Mouse (Mus musculus) activated CD4-positive, CD25-positive, alpha-beta regulatory T cell, adult 9 weeks (primary cell): ENCODE measurements around the gene 4931406P16Rik. TPM values are rescaled to one million over a fixed set of nuclear protein-coding genes. Genes with fewer than 3 reads are reported as not detected.

Source experiments
- polyA plus RNA-seq: library from polyadenylated mRNA; unstranded; fragments of 100-300 nt; shearing (Covaris generic); gene quantifications from one replicate; pipeline ENCODE4 v1.2.1, GENCODE M21; 2017

Gene 4931406P16Rik
- 36.6 TPM for polyA plus RNA-seq

DNA sequence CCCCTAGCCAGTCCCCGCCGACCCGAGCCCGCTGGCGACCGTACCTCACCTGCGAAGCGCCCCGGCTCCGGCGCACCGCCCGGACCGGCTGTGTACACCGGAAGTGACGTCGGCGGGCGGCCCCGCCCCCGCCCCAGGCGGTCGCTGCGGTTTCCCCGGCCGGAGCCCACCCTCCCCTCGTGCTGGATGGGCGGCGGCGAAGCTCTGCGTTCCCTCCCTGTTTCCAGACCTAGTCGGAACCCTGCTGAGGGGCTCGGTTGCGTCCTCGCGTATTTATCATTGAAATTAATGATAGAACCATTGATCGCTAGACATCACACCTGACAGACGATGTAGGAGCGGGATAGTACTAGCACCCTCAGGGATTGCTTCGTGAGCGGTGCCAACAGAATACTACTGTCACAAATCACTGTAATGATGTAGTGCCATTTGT, at the start of gene 4931406P16Rik:
TSS of gene 4931406P16Rik (minus strand) at position 109 of the 433 bp plus-strand sequence.

DNA sequence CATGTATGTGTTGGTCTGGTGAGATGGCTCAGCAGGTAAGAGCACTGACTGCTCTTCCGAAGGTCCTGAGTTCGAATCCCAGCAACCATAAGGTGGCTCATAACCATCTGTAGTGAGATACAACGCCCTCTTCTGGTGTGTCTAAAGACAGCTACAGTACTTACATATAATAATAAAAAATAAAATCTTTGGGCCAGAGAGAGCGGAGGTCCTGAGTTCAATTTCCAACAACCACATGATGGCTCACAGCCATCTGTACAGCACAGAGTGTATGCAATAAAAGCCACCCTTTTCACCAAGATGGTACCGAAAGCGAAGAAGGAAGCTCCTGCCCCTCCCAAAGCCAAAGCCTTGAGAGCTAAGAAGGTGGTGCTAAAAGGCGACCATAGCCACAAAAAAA, 62.6 kb downstream of the 4931406P16Rik start, which contains the start of gene Gm6096:
TSS of gene Gm6096 (plus strand) at position 301 of the 400 bp plus-strand sequence.

DNA sequence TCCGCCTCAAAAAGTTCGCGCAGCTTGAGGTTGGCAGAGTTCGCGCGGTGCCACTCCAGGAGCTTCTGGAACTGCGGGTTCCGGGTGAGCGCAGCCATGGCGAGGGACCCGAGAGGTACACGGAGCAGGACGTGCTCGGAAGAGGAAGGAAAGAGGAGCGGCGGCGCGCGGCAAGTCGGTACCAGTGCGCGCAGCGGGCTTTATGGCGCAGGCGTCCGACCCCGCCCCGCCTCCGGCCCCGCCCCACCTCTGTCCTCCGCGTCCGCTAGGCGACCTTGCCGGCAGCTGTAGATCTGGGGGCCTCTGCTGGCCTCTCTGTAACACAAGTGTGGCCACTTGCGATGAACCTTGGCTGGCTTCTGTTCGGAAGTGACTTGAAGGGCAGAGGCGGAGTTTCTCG, 83.2 kb downstream of the 4931406P16Rik start, which contains the start of gene Gpi1:
TSS of gene Gpi1 (minus strand) at position 221 of the 400 bp plus-strand sequence.

GRCm38 (mm10) chr7:34196132-34197128, 116.9 kb downstream of the 4931406P16Rik start, which contains the start of gene Pdcd2l:
Gene Pdcd2l, minus strand, starts transcription at chr7:34196661.

Other genes starting within 250 kb of the 4931406P16Rik start
- gene Scgb1b30, start 218.1 kb downstream of the 4931406P16Rik start, polyA plus RNA-seq: not detected
- gene Wtip, start 180.3 kb downstream of the 4931406P16Rik start, polyA plus RNA-seq: not detected
- gene Uba2, start 144.0 kb downstream of the 4931406P16Rik start, polyA plus RNA-seq: 154 TPM
- 47.5 TPM for gene Pdcd2l, start 116.9 kb downstream of the 4931406P16Rik start, polyA plus RNA-seq
- gene Gpi1, start 83.2 kb downstream of the 4931406P16Rik start, polyA plus RNA-seq: 380 TPM
- not detected for gene Gm6096, start 62.5 kb downstream of the 4931406P16Rik start, polyA plus RNA-seq
- gene Lsm14a, start 79.8 kb upstream of the 4931406P16Rik start, polyA plus RNA-seq: 35.3 TPM